Mouse (Mus musculus) testis, adult 2 months (tissue): ENCODE data around the gene Hnrnpa3. TPM values are rescaled to one million over a fixed set of nuclear protein-coding genes. Genes with fewer than 3 reads are reported as not detected.
"Not testable (repeated sequence)": the region's sequence is repeated elsewhere in the genome, so short reads cannot be mapped to it uniquely, and the experiment has no call there.

Source experiments
- H3K27ac ChIP-seq: fragments of 200-500 bp; 2 replicates; pipeline ENCODE4 v1.5.1; 2012; ENCODE audit warnings: low read depth, low read length; ENCODE audit not compliant: control insufficient read depth, insufficient read depth
- H3K27me3 ChIP-seq: fragments of 200-500 bp; 2 replicates; pipeline ENCODE4 v1.6.1; 2012; ENCODE audit warnings: mild to moderate bottlenecking, low read length, moderate library complexity; ENCODE audit not compliant: control insufficient read depth, insufficient read depth
- H3K36me3 ChIP-seq: fragments of 200-500 bp; 2 replicates; pipeline ENCODE4 v1.6.1; 2012; ENCODE audit warnings: mild to moderate bottlenecking, low read length; ENCODE audit not compliant: control insufficient read depth, insufficient read depth
- H3K4me1 ChIP-seq: fragments of 200-500 bp; 2 replicates; pipeline ENCODE4 v1.6.1; 2012; ENCODE audit warnings: low read length; ENCODE audit not compliant: control insufficient read depth, insufficient read depth
- H3K4me3 ChIP-seq: fragments of 200-500 bp; 2 replicates; pipeline ENCODE4 v1.5.1; 2012; ENCODE audit warnings: low read depth, mild to moderate bottlenecking, low read length, moderate library complexity, mixed read lengths; ENCODE audit not compliant: control insufficient read depth
- CTCF ChIP-seq: fragments of 200-500 bp; IDR thresholded peaks from 2 replicates; pipeline ENCODE4 v1.5.1; 2012; ENCODE audit warnings: low read depth, mild to moderate bottlenecking, inconsistent platforms, low read length, moderate library complexity; ENCODE audit not compliant: control insufficient read depth, insufficient read depth, insufficient replicate concordance
- POLR2A ChIP-seq: fragments of 200-500 bp; IDR thresholded peaks from 2 replicates; pipeline ENCODE4 v1.6.1; 2012; ENCODE audit warnings: low read depth, mild to moderate bottlenecking, inconsistent platforms, low read length, moderate library complexity; ENCODE audit not compliant: control insufficient read depth
- polyA plus RNA-seq: library from polyadenylated mRNA; depleted of rRNA; stranded (reverse); fragments of >200 nt; gene quantifications from 2 replicates; pipeline ENCODE4 v1.2.3, GENCODE M21; 2012

Gene Hnrnpa3
- polyA plus RNA-seq, 1 experiment, result 60.0 TPM

DNA sequence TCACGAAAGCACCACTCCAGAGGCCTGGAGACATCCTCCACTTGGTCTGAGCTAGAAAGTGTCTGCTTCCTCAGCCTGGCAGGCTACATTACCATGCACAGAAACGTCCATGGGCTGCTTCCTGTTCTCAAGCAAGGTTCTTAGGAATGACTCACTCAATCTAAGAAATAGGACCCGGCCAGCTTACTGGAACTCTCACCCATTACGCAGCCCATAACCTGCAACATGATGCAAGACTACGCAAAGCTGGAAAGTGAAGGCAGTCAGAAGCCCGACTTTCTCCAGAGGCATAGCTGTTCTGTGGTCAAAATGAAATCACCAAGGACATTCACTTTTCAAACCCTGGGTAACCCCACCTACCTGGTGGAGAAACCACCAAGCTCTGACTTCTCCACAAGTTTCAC, 26.4 kb downstream of the Hnrnpa3 start:
- Histone ChIP-seq H3K27ac (no peak overlapping the region; the same call in 1 of the 2 replicates), H3K4me1 (peaks cover 10% of the 10 kb centered on the region), H3K4me3 (no peak overlapping the region), H3K36me3 (no peaks in the 10 kb centered on the region), H3K27me3 (no peaks in the 10 kb centered on the region)
- TF ChIP-seq POLR2A (no peak), CTCF (no peak)

DNA sequence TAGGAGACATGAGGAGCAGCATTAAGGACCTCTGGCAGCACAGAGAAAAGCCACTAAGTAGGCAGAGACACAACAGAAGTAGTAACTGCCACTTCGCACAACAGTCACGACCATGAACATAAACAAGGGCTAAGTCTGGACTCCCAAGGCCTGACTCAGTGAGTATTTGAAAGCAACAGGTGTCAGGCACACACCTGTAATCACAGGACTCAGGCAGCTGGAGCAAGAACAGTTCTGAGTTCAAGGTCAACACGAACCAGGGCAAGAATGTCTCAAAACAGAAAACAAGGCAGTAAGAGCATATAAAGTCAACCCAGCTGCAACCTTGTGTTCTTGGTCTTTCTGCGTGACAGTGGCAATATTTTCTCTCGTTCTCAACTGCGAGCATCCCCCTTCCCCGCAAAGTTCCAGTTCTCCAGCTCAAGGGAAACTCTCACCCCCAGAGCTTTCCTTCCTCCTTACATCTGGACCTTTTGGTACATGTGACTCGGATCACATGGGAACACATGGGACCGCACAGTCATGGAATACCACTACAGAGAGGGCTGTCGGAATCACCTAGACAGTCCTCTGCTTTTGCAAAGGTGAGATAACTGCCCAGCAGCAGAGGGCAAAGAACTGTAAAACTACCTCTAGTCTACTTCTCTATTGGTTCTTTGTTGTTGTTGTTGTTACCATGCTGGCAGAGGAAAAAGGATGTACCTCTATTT, 28.1 kb downstream of the Hnrnpa3 start:
- Histone ChIP-seq H3K4me1 (peaks cover 10% of the 10 kb centered on the region), H3K27ac (no peak overlapping the region), H3K36me3 (no peaks in the 10 kb centered on the region), H3K27me3 (no peaks in the 10 kb centered on the region), H3K4me3 (no peak overlapping the region)
- TF ChIP-seq POLR2A (no peak), CTCF (no peak)

DNA sequence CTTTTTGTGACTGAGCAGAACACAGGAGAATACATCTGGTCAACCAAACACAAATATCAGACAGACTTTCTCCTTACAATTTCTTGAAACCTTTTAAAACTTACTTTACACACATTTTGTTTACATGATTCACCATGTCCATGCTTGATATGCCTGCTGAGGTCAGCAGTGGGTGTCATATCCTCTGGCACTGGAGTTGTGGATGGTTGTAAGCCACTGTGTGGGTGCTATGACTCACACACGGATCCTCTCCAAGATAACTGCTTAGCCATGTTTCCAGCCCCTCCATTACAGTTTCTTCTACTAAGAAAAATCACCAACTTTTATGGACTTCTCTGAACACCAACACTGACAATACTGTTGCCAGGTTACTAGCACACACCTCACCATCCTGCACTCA, 29.8 kb downstream of the Hnrnpa3 start:
- H3K4me3 ChIP-seq, result no peak overlapping the region
- no peaks in the 10 kb centered on the region for H3K36me3 ChIP-seq
- TF ChIP-seq CTCF (no peak), POLR2A (no peak)
- no peak overlapping the region for H3K27ac ChIP-seq
- peaks cover 10% of the 10 kb centered on the region for H3K4me1 ChIP-seq
- no peaks in the 10 kb centered on the region for H3K27me3 ChIP-seq

DNA sequence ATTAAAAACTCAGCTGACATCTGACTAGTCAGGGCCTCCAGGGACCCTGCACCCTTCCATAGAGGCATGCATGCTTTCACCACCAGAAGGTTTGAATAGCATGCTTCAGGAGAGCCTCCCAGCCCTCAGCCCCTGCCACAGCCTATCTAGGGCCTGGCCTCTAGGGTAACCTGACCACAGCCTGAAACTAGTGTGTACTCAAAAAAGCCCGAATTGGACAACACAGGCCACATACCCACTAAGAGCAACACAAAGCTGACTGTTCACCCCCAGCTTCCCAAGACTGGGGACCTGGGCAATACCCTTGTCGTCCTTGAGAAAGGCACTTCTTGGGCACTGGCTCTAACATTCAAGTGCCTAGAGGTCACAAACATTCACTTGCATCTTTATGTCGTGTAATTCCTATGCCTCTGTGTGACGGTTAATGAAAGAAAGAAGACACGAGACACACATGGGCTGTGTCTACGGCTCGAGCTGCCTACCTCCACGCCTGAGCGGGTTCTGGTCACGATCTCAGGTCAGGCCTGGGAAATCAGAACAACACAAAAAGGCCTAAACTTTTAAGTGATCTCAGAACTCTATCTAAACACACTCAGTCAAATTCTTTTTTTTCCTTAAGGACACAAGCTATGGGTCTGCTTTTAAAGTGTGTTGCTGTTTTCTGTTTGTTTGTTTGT, 30.6 kb downstream of the Hnrnpa3 start:
- Histone ChIP-seq H3K27ac (no peak overlapping the region), H3K4me1 (peaks cover 10% of the 10 kb centered on the region), H3K27me3 (no peaks in the 10 kb centered on the region), H3K4me3 (no peak overlapping the region), H3K36me3 (no peaks in the 10 kb centered on the region)
- no peak for TF ChIP-seq CTCF
- TF ChIP-seq POLR2A, result no peak

DNA sequence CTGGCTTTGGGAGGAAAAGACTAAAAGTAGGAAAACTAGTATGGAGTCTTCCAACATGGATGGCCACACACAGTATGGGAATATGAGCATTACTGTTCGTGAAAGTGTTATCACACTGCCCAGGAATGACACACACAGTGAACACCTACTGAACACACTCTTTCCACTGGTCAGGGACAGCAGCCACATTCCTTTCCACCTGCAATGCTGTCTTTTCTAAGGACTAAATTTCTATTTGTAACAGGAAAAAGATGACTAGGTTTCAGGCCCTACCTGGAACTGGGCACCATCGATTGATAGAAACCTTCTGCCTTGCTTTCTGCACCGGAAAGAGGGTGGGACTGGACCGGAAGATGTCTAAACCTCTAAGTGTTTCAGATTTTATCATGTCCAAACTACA, 31.6 kb downstream of the Hnrnpa3 start:
- Histone ChIP-seq H3K4me3 (no peak overlapping the region), H3K4me1 (peaks cover 6% of the 10 kb centered on the region), H3K36me3 (no peaks in the 10 kb centered on the region), H3K27ac (no peak overlapping the region), H3K27me3 (no peaks in the 10 kb centered on the region)
- TF ChIP-seq CTCF, result no peak
- no peak for TF ChIP-seq POLR2A

DNA sequence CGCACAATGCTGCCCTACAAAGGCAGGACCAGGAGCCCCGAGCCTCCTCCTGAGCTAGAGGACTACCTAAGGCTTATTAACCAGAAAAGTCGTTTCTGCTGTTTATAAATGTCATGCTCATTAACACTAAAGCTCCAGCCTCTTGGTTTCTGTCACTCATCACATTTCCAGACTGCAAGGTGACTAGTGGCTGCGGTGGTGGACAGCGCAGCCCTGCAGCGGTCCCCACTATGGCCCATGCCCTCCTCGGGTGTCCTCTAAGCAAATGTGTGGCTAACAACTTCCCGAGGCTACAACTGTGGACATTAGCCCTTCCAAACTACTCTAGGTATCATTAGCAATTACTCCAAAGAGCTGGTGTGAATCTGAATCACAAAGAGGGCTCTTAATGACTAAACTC, 32.3 kb downstream of the Hnrnpa3 start:
- H3K27ac ChIP-seq, result no peak overlapping the region
- H3K4me1 ChIP-seq, result peaks cover 7% of the 10 kb centered on the region
- TF ChIP-seq CTCF, result no peak
- no peak overlapping the region for H3K4me3 ChIP-seq
- no peaks in the 10 kb centered on the region for H3K27me3 ChIP-seq
- H3K36me3 ChIP-seq, result no peaks in the 10 kb centered on the region

DNA sequence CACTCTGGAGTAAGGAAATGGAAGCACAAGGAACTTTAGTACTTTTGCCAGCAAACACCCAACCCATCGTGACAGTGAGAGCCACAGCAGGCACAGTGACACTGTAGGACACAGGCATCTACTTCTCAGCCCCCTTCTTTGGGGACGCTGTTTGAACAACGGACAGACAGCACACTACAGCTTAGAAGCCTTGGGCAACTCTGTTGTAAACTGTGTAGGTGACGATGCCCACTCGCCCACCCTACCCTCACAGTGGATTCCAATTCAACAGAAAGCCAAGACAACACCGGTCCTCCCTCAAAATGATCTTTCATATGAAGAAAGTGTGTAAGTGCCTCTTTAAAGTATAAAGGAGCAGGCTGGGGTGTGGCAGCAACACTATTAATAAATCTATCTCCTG, 33.3 kb downstream of the Hnrnpa3 start:
- no peak overlapping the region for H3K27ac ChIP-seq
- H3K36me3 ChIP-seq, result no peaks in the 10 kb centered on the region
- H3K27me3 ChIP-seq, result no peaks in the 10 kb centered on the region
- peaks cover 9% of the 10 kb centered on the region for H3K4me1 ChIP-seq
- H3K4me3 ChIP-seq, result no peak overlapping the region
- TF ChIP-seq POLR2A (no peak), CTCF (no peak)

DNA sequence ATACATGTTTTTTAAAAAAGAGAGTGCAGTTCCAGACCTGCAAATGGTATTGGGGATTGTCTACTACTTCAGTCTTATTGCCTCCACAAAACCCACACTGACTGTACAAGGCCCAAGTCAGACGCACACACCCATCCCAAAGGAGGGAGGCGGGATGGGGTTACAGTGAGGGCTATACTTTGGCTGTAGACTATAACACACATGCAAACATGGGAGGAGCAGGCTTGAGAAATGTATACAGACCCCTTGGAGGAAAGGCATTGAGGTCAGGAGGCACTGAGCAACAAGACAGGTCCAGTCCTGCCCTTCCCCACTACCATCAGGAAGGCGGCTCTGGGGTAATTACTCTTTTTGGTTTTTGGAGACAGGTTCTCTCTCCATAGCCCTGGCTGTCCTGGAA, 35.9 kb downstream of the Hnrnpa3 start:
- H3K27me3 ChIP-seq, H3K27ac ChIP-seq, H3K4me1 ChIP-seq, H3K4me3 ChIP-seq, H3K36me3 ChIP-seq: not testable (repeated sequence)
